Mouse (Mus musculus) gastrocnemius, adult 2 months (tissue): ENCODE measurements at regions not wholly inside any gene's neighbourhood (a gene's known extent, or its start where the extent isn't known, plus 50 kb on each side); places are given as distances from the start of the nearest gene placed in this dataset.

ENCODE experiments used
- DNase-seq: peaks from one replicate; pipeline ENCODE4 v3.0.0; 2022
- H3K27ac ChIP-seq: fragments of 200-600 bp; 2 replicates; pipeline ENCODE4 v1.8.1; 2022; ENCODE audit warnings: mild to moderate bottlenecking
- H3K4me3 ChIP-seq: fragments of 200-600 bp; 2 replicates; pipeline ENCODE4 v1.8.1; 2022; ENCODE audit warnings: mild to moderate bottlenecking, moderate library complexity
- CTCF ChIP-seq: fragments of 200-600 bp; IDR thresholded peaks from 2 replicates; pipeline ENCODE4 v1.8.1; 2022; ENCODE audit warnings: antibody characterized with exemption, mild to moderate bottlenecking, moderate library complexity
- intact Hi-C: fragments of 180-260 bp; cut with DNase I; formaldehyde crosslinking; loops from one replicate; pipeline ENCODE4 v1.15.1; 2025

GRCm38 (mm10) chr13:14898495-14898894, 268.5 kb downstream of the AW209491 start:
- Histone ChIP-seq H3K27ac (no peak overlapping the region), H3K4me3 (no peak overlapping the region)
- TF ChIP-seq CTCF: no peak
- no peak for DNase-seq
- intact Hi-C loops: no loop called here

- DNase-seq: no peak
- intact Hi-C loops: no loop called here
- TF ChIP-seq CTCF: no peak
- Histone ChIP-seq H3K27ac (no peak overlapping the region), H3K4me3 (no peak overlapping the region)
These were observed 300.3 kb downstream of the AW209491 start for GRCm38 (mm10) chr13:14930137-14930785.

- no peak overlapping the region for H3K4me3 ChIP-seq
- TF ChIP-seq CTCF: no peak
- H3K27ac ChIP-seq: no peak overlapping the region
- intact Hi-C loops: no loop called here
- DNase-seq: no peak
These were observed 336.3 kb downstream of the AW209491 start for GRCm38 (mm10) chr13:14966187-14966726.

- no peak for DNase-seq
- intact Hi-C loops: no loop called here
- Histone ChIP-seq H3K27ac (no peak overlapping the region), H3K4me3 (no peak overlapping the region)
- no peak for TF ChIP-seq CTCF
These were observed 372.7 kb downstream of the AW209491 start for GRCm38 (mm10) chr13:15002700-15003099.

- no peak overlapping the region for H3K27ac ChIP-seq
- intact Hi-C loops: no loop called here
- no peak for DNase-seq
These were observed 381.7 kb downstream of the AW209491 start for GRCm38 (mm10) chr13:15011638-15012037.

GRCm38 (mm10) chr13:15018811-15019745, 389.1 kb downstream of the AW209491 start:
- intact Hi-C loops: no loop called here
- Histone ChIP-seq H3K4me3 (peak overlapping the region; percentile 37), H3K27ac (peak overlapping the region; percentile 24; the same call in 1 of the 2 replicates)
- no peak for TF ChIP-seq CTCF
- peak; percentile 31 for DNase-seq

More at GRCm38 (mm10) chr13:15011638-15012037, 381.7 kb downstream of the AW209491 start:
- H3K4me3 ChIP-seq: no peak overlapping the region
- TF ChIP-seq CTCF: no peak

GRCm38 (mm10) chr13:15026601-15027000, 396.6 kb downstream of the AW209491 start:
- intact Hi-C loops: no loop called here

GRCm38 (mm10) chr13:15052667-15053375, 410.2 kb upstream of the Gli3 start:
- Histone ChIP-seq H3K4me3 (no peak overlapping the region), H3K27ac (no peak overlapping the region)
- no peak for TF ChIP-seq CTCF
- intact Hi-C loops: no loop called here
- no peak for DNase-seq

More at GRCm38 (mm10) chr13:15026601-15027000, 396.6 kb downstream of the AW209491 start:
- no peak for TF ChIP-seq CTCF
- Histone ChIP-seq H3K27ac (no peak overlapping the region), H3K4me3 (no peak overlapping the region)
- no peak for DNase-seq

GRCm38 (mm10) chr13:15054705-15055104, 408.3 kb upstream of the Gli3 start:
- TF ChIP-seq CTCF: no peak
- no peak overlapping the region for H3K27ac ChIP-seq
- no peak overlapping the region for H3K4me3 ChIP-seq
- intact Hi-C loops: no loop called here
- DNase-seq: no peak

- Histone ChIP-seq H3K4me3 (no peak overlapping the region), H3K27ac (no peak overlapping the region)
- intact Hi-C loops: no loop called here
- TF ChIP-seq CTCF: no peak
- no peak for DNase-seq
These were observed 384.4 kb upstream of the Gli3 start for GRCm38 (mm10) chr13:15078635-15079094.

GRCm38 (mm10) chr13:15079148-15079547, 383.9 kb upstream of the Gli3 start:
- DNase-seq: no peak
- H3K4me3 ChIP-seq: no peak overlapping the region
- no peak for TF ChIP-seq CTCF
- intact Hi-C loops: no loop called here
- no peak overlapping the region for H3K27ac ChIP-seq

GRCm38 (mm10) chr13:15082255-15082932, 380.6 kb upstream of the Gli3 start:
- no peak overlapping the region for H3K27ac ChIP-seq
- DNase-seq: no peak
- intact Hi-C loops: no loop called here
- TF ChIP-seq CTCF: no peak
- H3K4me3 ChIP-seq: no peak overlapping the region
